Mouse (Mus musculus): ENCODE data around the gene Phactr4. TPM values are rescaled to one million over a fixed set of nuclear protein-coding genes. Genes with fewer than 3 reads are reported as not detected.
A peak's percentile ranks its signal among the peaks of the same experiment; 100 is the strongest.

The Phactr4 gene
- polyA plus RNA-seq, 1 experiment from 2014 or later = 27.4 TPM

- Histone ChIP-seq H3K36me3 (replicated peaks) (peaks cover 69% of the 10 kb centered on the region), H3K9me3 (no peaks in the 10 kb centered on the region), H3K27me3 (replicated peaks; ENCODE audit: low read depth, poor library complexity, severe bottlenecking) (no peaks in the 10 kb centered on the region), H3K4me3 (no peak overlapping the region), H3K4me1 (peaks cover 30% of the 10 kb centered on the region), H3K27ac (replicated peaks) (no peak overlapping the region)
- no peak for DNase-seq (ENCODE audit: low spot score)
- WGBS = 86% methylated on average over 3 of the region's 3 CpGs
Observed at GRCm38 (mm10) chr4:132341451-132341850, 80.8 kb downstream of the Phactr4 start.

- peaks cover 18% of the 10 kb centered on the region for H3K4me1 ChIP-seq
- no peak overlapping the region for H3K27ac ChIP-seq (replicated peaks)
- no peaks in the 10 kb centered on the region for H3K9me3 ChIP-seq
- DNase-seq (ENCODE audit: low spot score) = no peak
- 93% methylated on average over 13 of the region's 13 CpGs for WGBS
- peaks cover 94% of the 10 kb centered on the region for H3K36me3 ChIP-seq (replicated peaks)
- H3K27me3 ChIP-seq (replicated peaks; ENCODE audit: low read depth, poor library complexity, severe bottlenecking) = no peaks in the 10 kb centered on the region
- no peak overlapping the region for H3K4me3 ChIP-seq
Observed at GRCm38 (mm10) chr4:132338943-132339342, 83.3 kb downstream of the Phactr4 start.

- no peak for DNase-seq (ENCODE audit: low spot score)
- H3K36me3 ChIP-seq (replicated peaks) = peaks cover 74% of the 10 kb centered on the region
- no peaks in the 10 kb centered on the region for H3K9me3 ChIP-seq
- H3K4me3 ChIP-seq = no peak overlapping the region
- H3K27ac ChIP-seq (replicated peaks) = no peak overlapping the region
- no peaks in the 10 kb centered on the region for H3K27me3 ChIP-seq (replicated peaks; ENCODE audit: low read depth, poor library complexity, severe bottlenecking)
- peaks cover 20% of the 10 kb centered on the region for H3K4me1 ChIP-seq
- WGBS = 83% methylated on average over 6 of the region's 6 CpGs
Observed at GRCm38 (mm10) chr4:132332880-132333279, 89.4 kb downstream of the Phactr4 start.

GRCm38 (mm10) chr4:132331960-132332359 is 90.3 kb downstream of the Phactr4 start:
- no peaks in the 10 kb centered on the region for H3K27me3 ChIP-seq (replicated peaks; ENCODE audit: low read depth, poor library complexity, severe bottlenecking)
- no peak overlapping the region for H3K4me3 ChIP-seq
- DNase-seq (ENCODE audit: low spot score) = no peak
- WGBS = 85% methylated on average over 3 of the region's 3 CpGs
- H3K9me3 ChIP-seq = no peaks in the 10 kb centered on the region
- peaks cover 70% of the 10 kb centered on the region for H3K36me3 ChIP-seq (replicated peaks)
- peaks cover 20% of the 10 kb centered on the region for H3K4me1 ChIP-seq
- H3K27ac ChIP-seq (replicated peaks) = no peak overlapping the region

GRCm38 (mm10) chr4:132329835-132330354 is 92.4 kb downstream of the Phactr4 start:
- Histone ChIP-seq H3K9me3 (no peaks in the 10 kb centered on the region), H3K27ac (replicated peaks) (peak overlapping the region; percentile 91), H3K27me3 (replicated peaks; ENCODE audit: low read depth, poor library complexity, severe bottlenecking) (no peaks in the 10 kb centered on the region), H3K4me3 (peak overlapping the region; percentile 72), H3K36me3 (replicated peaks) (peaks cover 62% of the 10 kb centered on the region), H3K4me1 (peaks cover 20% of the 10 kb centered on the region)
- 9% methylated on average over 10 of the region's 10 CpGs for WGBS
- DNase-seq (ENCODE audit: low spot score) = no peak

- WGBS = under 1% methylated on average over 52 of the region's 52 CpGs
- Histone ChIP-seq H3K27me3 (replicated peaks; ENCODE audit: low read depth, poor library complexity, severe bottlenecking) (no peaks in the 10 kb centered on the region), H3K9me3 (no peaks in the 10 kb centered on the region), H3K27ac (replicated peaks) (peak within 1 kb of the TSS; percentile 91), H3K4me1 (peaks cover 20% of the 10 kb centered on the region), H3K36me3 (replicated peaks) (peaks cover 62% of the 10 kb centered on the region), H3K4me3 (peak within 1 kb of the TSS; percentile 72)
- DNase-seq (ENCODE audit: low spot score) = peak; percentile 97
Observed at GRCm38 (mm10) chr4:132329115-132329834, 93.0 kb downstream of the Phactr4 start, which contains the start of gene Trnau1ap. Gene Trnau1ap (minus strand): TSS chr4:132329538.

- WGBS = 45% methylated on average over 14 of the region's 14 CpGs
- DNase-seq (ENCODE audit: low spot score) = no peak
- peak overlapping the region; percentile 91 for H3K27ac ChIP-seq (replicated peaks)
- H3K27me3 ChIP-seq (replicated peaks; ENCODE audit: low read depth, poor library complexity, severe bottlenecking) = no peaks in the 10 kb centered on the region
- peak overlapping the region; percentile 72 for H3K4me3 ChIP-seq
- peaks cover 20% of the 10 kb centered on the region for H3K4me1 ChIP-seq
- peaks cover 62% of the 10 kb centered on the region for H3K36me3 ChIP-seq (replicated peaks)
- no peaks in the 10 kb centered on the region for H3K9me3 ChIP-seq
Observed at GRCm38 (mm10) chr4:132328391-132328982, 93.8 kb downstream of the Phactr4 start.

- WGBS = 80% methylated on average over 5 of the region's 5 CpGs
- H3K36me3 ChIP-seq (replicated peaks) = peaks cover 61% of the 10 kb centered on the region
Observed at GRCm38 (mm10) chr4:132326481-132326880, 95.8 kb downstream of the Phactr4 start.

GRCm38 (mm10) chr4:132315711-132316110 is 106.6 kb downstream of the Phactr4 start:
- Histone ChIP-seq H3K36me3 (replicated peaks) (peaks cover 96% of the 10 kb centered on the region), H3K27me3 (replicated peaks; ENCODE audit: low read depth, poor library complexity, severe bottlenecking) (no peaks in the 10 kb centered on the region), H3K4me1 (no peaks in the 10 kb centered on the region), H3K4me3 (no peak overlapping the region), H3K9me3 (no peaks in the 10 kb centered on the region), H3K27ac (replicated peaks) (no peak overlapping the region)
- WGBS = 84% methylated on average over 8 of the region's 8 CpGs
- DNase-seq (ENCODE audit: low spot score) = no peak

More at GRCm38 (mm10) chr4:132326481-132326880, 95.8 kb downstream of the Phactr4 start:
- H3K4me1 ChIP-seq = peaks cover 20% of the 10 kb centered on the region
- H3K9me3 ChIP-seq = no peaks in the 10 kb centered on the region
- no peak for DNase-seq (ENCODE audit: low spot score)
- no peak overlapping the region for H3K4me3 ChIP-seq
- no peaks in the 10 kb centered on the region for H3K27me3 ChIP-seq (replicated peaks; ENCODE audit: low read depth, poor library complexity, severe bottlenecking)
- H3K27ac ChIP-seq (replicated peaks) = no peak overlapping the region

- no peak for DNase-seq (ENCODE audit: low spot score)
- WGBS = 84% methylated on average over 5 of the region's 5 CpGs
- Histone ChIP-seq H3K36me3 (replicated peaks) (peaks cover 82% of the 10 kb centered on the region), H3K4me3 (no peak overlapping the region), H3K27ac (replicated peaks) (no peak overlapping the region), H3K27me3 (replicated peaks; ENCODE audit: low read depth, poor library complexity, severe bottlenecking) (no peaks in the 10 kb centered on the region), H3K9me3 (no peaks in the 10 kb centered on the region), H3K4me1 (peaks cover 11% of the 10 kb centered on the region)
Observed at GRCm38 (mm10) chr4:132312627-132313026, 109.7 kb downstream of the Phactr4 start.

- H3K36me3 ChIP-seq (replicated peaks) = peaks cover 73% of the 10 kb centered on the region
Observed at GRCm38 (mm10) chr4:132311801-132312200, 110.5 kb downstream of the Phactr4 start.

GRCm38 (mm10) chr4:132311209-132311608 is 111.1 kb downstream of the Phactr4 start:
- 23% methylated on average over 1 of the region's 1 CpGs for WGBS
- Histone ChIP-seq H3K4me1 (peaks cover 11% of the 10 kb centered on the region), H3K36me3 (replicated peaks) (peaks cover 68% of the 10 kb centered on the region), H3K27me3 (replicated peaks; ENCODE audit: low read depth, poor library complexity, severe bottlenecking) (no peaks in the 10 kb centered on the region), H3K4me3 (no peak overlapping the region), H3K9me3 (no peaks in the 10 kb centered on the region), H3K27ac (replicated peaks) (no peak overlapping the region)
- DNase-seq (ENCODE audit: low spot score) = no peak

More at GRCm38 (mm10) chr4:132311801-132312200, 110.5 kb downstream of the Phactr4 start:
- Histone ChIP-seq H3K27ac (replicated peaks) (no peak overlapping the region), H3K4me3 (no peak overlapping the region), H3K9me3 (no peaks in the 10 kb centered on the region), H3K4me1 (peaks cover 11% of the 10 kb centered on the region), H3K27me3 (replicated peaks; ENCODE audit: low read depth, poor library complexity, severe bottlenecking) (no peaks in the 10 kb centered on the region)
- WGBS = 44% methylated on average over 3 of the region's 3 CpGs
- no peak for DNase-seq (ENCODE audit: low spot score)

Measured in embryonic facial prominence, embryonic 10.5 days (tissue).